Mouse (Mus musculus): ENCODE measurements around the gene Zkscan5.
A peak's percentile ranks its signal among the peaks of the same experiment; 100 is the strongest.
"Not testable (repeated sequence)": the region's sequence is repeated elsewhere in the genome, so short reads cannot be mapped to it uniquely, and the experiment has no call there.

The Zkscan5 gene

GRCm38 (mm10) chr5:145203936-145204691 is at the start of gene Zkscan5:
TSS of gene Zkscan5 (plus strand) at chr5:145204562.
- DNase-seq (ENCODE audit: low spot score in 2 of 2) = peak; percentile 97

GRCm38 (mm10) chr5:145161361-145161760 is 43.0 kb upstream of the Zkscan5 start:
- DNase-seq (ENCODE audit: low spot score in 2 of 2) = no peak

- DNase-seq (ENCODE audit: low spot score in 2 of 2) = no peak
Observed at GRCm38 (mm10) chr5:145164710-145165109, 39.7 kb upstream of the Zkscan5 start.

GRCm38 (mm10) chr5:145165184-145165583 is 39.2 kb upstream of the Zkscan5 start:
- no peak for DNase-seq (ENCODE audit: low spot score in 2 of 2)

- DNase-seq (ENCODE audit: low spot score in 2 of 2) = peak; percentile 98 to 99
Observed at GRCm38 (mm10) chr5:145166536-145167305, 37.6 kb upstream of the Zkscan5 start, which contains the start of the genes Ptcd1 and Cpsf4. TSS of gene Ptcd1 (minus strand) at chr5:145167108. TSS of gene Cpsf4 (plus strand) at chr5:145167213.

- DNase-seq (ENCODE audit: low spot score in 2 of 2) = no peak
Observed at GRCm38 (mm10) chr5:145167306-145167661, 37.1 kb upstream of the Zkscan5 start.

- DNase-seq (ENCODE audit: low spot score in 2 of 2) = no peak
Observed at GRCm38 (mm10) chr5:145178461-145178980, 25.8 kb upstream of the Zkscan5 start.

GRCm38 (mm10) chr5:145185244-145185643 is 19.1 kb upstream of the Zkscan5 start:
- no peak for DNase-seq (ENCODE audit: low spot score in 2 of 2)

GRCm38 (mm10) chr5:145189416-145189815 is 14.9 kb upstream of the Zkscan5 start:
- DNase-seq (ENCODE audit: low spot score in 2 of 2) = no peak

GRCm38 (mm10) chr5:145190373-145190772 is 14.0 kb upstream of the Zkscan5 start:
- no peak for DNase-seq (ENCODE audit: low spot score in 2 of 2)

GRCm38 (mm10) chr5:145190875-145191798 is 13.2 kb upstream of the Zkscan5 start:
- DNase-seq (ENCODE audit: low spot score in 2 of 2) = peak; percentile 90 to 91

GRCm38 (mm10) chr5:145191962-145192361 is 12.4 kb upstream of the Zkscan5 start, which contains the start of gene Atp5j2:
TSS of gene Atp5j2 (minus strand) at chr5:145192062.
- no peak for DNase-seq (ENCODE audit: low spot score in 2 of 2)

GRCm38 (mm10) chr5:145200387-145200786 is 4.0 kb upstream of the Zkscan5 start:
- no peak for DNase-seq (ENCODE audit: low spot score in 2 of 2)

GRCm38 (mm10) chr5:145201321-145201991 is 2.9 kb upstream of the Zkscan5 start, which contains the start of gene Zkscan14:
TSS of gene Zkscan14 (minus strand) at chr5:145201868.
- peak; percentile 85 to 88 for DNase-seq (ENCODE audit: low spot score in 2 of 2)

- DNase-seq (ENCODE audit: low spot score in 2 of 2) = no peak
Observed at GRCm38 (mm10) chr5:145202446-145202845, 1.9 kb upstream of the Zkscan5 start.

GRCm38 (mm10) chr5:145205041-145205440 is 679 bp downstream of the Zkscan5 start:
- no peak for DNase-seq (ENCODE audit: low spot score in 2 of 2)

GRCm38 (mm10) chr5:145207385-145207784 is 3.0 kb downstream of the Zkscan5 start:
- no peak for DNase-seq (ENCODE audit: low spot score in 2 of 2)

- no peak for DNase-seq (ENCODE audit: low spot score in 2 of 2)
Observed at GRCm38 (mm10) chr5:145207954-145208353, 3.6 kb downstream of the Zkscan5 start.

- DNase-seq (ENCODE audit: low spot score in 2 of 2) = not testable (repeated sequence)
Observed at GRCm38 (mm10) chr5:145208391-145208790, 4.0 kb downstream of the Zkscan5 start.

- no peak for DNase-seq (ENCODE audit: low spot score in 2 of 2)
Observed at GRCm38 (mm10) chr5:145211340-145211739, 7.0 kb downstream of the Zkscan5 start.

GRCm38 (mm10) chr5:145212216-145212615 is 7.9 kb downstream of the Zkscan5 start:
- no peak for DNase-seq (ENCODE audit: low spot score in 2 of 2)
